Mouse (Mus musculus) ES-CJ7 (cell line): Measurements from ENCODE around the gene Agpat4.
A peak's percentile ranks its signal among the peaks of the same experiment; 100 is the strongest.
"Not testable (repeated sequence)": the region's sequence is repeated elsewhere in the genome, so short reads cannot be mapped to it uniquely, and the experiment has no call there.

Experiments
- DNase-seq: peaks from one replicate; pipeline ENCODE4 v3.0.0; 2011; ENCODE audit warnings: low read depth, low spot score

Agpat4 gene

GRCm38 (mm10) chr17:12122262-12122661, 3.8 kb downstream of the Agpat4 start:
- not testable (repeated sequence) for DNase-seq

DNA sequence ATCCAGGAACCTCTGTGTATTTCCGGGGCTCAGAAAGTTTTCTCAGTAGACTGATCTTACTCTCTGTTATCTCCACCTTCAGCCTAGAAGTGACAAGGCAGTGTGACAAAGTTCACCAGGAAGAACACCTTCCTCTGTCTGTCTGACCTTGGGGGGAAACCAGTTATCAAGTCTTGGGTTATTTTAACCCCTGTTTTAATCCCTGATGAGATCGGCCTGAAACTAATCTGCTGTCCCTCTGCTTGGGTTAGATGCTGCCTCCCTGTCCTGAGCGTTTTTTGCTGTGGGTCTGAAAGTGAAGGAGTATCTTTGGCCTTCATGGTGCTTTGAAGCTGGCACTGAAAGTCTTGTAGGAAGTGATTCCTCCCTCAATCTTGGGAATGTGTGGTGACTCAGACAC, 4.7 kb downstream of the Agpat4 start:
- no peak for DNase-seq

DNA sequence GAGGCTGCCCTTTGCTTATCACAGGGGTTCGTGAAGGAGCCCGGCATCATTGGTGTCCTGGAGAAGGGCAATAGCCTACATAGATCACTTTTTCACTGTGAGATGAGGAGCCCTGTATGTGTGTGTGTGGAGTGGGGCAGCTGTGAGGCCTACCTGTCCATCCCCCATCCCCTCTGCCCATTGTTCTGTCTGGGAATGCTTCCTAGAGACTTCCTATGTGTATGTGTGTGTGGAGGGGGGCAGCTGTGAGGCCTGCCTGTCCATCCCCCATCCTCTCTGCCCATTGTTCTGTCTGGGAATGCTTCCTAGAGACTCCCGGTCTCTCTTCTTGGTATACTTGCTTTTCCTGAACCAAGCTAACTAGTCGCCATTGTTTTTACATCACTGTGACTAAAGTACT, 8.6 kb downstream of the Agpat4 start:
- no peak for DNase-seq

DNA sequence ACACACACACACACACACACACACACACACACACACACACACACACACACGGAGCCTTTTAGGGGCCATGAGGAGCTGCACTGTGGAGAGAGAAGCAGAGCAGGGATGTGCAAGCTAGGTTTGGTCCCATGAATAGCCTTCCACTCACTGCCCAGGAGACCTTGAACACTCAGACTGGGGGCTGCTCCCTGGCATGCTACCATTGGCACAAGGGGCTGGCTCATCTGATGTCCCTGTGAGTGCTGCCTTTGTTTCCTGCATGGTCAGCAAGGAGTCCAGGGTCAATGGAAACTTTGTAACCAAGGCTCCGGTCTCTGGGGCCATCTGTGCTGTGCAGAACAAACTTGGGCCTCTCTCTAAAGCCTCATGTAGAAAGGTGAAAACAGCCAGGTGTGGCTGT, 10.5 kb downstream of the Agpat4 start:
- no peak for DNase-seq

DNA sequence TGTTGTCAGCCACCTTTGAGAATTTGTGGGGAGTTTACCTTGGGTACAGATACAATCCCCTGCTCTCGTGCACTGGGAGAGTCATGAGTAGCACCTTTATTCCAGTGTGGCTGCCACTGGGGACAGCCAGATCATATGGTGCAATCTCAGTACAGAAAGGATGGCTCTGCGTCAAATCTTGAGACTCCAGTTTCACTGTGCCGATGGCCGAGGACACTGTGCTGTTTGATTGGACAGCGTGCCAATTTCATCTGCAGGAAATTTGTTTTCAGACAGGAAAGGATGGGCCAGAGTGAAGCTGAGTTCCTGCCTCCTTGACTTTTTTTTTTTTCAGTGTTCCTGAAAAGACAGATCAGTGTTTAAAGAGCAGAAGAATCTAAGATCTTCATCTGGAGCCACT, 12.7 kb downstream of the Agpat4 start:
- no peak for DNase-seq

GRCm38 (mm10) chr17:12131581-12131980, 13.1 kb downstream of the Agpat4 start:
- no peak for DNase-seq

DNA sequence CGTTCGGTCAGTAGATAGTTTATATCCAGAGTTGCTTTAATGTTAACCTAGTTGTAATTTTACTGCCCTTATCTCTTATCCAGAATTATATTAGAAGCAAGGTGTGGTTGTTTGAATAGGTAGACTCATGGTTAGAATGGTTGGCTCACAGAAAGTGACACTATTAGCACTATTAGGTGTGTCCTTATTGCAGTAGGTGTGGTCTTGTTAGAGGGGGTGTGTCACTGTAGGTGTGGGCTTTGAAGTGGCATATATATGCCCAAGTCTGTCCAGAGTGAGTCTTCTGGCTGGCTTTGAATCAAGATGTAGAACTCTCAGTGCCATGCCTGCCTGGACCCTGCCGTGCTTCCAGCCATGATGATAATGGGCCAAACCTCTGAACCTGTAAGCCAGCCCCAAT, 14.4 kb downstream of the Agpat4 start:
- no peak for DNase-seq

DNA sequence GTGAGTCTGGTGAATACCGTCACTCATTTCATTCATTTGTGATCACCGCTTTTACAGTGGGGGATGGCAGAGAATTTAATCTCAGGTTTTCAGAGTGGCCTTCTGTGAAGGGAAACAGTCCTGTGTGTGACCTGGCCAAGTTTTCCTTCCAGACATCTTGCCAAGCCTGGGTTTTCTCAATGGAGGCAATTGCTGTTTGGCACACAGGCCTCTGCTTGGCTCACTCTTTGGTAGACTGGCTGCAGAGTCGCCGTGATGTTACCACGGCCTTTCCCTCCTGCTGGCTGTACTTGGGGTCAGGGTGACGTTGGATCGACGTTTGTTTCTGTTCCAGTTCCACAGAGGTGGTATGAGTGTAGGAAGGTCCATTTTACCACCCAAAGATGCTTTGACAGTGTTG, 15.5 kb downstream of the Agpat4 start:
- DNase-seq, result no peak

GRCm38 (mm10) chr17:12134975-12135633, 16.6 kb downstream of the Agpat4 start:
- no peak for DNase-seq

DNA sequence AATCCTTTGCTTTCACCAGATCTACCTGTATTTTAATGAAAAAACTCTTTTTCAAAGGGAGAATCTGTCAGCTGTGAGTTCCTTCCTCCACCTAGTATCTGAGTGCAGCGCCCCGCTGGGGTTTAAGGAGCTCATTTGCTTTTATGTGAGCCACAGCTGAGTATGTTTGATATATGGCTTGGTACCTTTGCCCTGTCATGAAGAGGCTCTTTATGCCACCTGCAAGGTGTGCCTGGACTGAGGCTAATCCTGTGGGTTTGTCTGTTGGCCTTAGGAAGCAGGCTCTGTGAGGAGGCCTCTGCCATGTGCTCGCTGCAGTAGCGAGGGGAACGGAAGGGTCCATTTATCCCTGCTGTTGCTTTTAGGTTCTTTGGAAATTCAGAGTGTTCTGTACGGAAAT, 19.9 kb downstream of the Agpat4 start:
- no peak for DNase-seq

DNA sequence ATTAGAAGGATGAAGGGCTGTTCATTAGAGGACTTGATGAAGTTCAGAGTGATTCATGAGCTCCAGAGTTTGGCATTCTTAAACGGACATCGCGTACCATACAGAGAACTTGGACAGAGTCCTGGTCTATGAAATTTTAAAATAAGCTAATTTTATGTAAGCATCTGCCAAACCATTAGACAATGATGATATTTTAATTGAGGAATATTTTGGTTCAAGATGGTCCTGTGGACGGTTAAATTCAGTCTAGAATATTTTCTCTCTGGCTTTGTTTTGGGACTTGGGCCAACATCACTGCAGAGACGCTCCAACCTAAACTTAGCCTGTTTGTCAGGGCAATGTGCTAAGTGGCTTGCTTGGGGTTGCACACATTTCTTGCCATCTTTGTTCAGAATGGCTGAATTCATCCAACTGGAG, 25.5 kb downstream of the Agpat4 start:
- no peak for DNase-seq

GRCm38 (mm10) chr17:12146132-12146681, 27.7 kb downstream of the Agpat4 start:
- DNase-seq, result no peak

DNA sequence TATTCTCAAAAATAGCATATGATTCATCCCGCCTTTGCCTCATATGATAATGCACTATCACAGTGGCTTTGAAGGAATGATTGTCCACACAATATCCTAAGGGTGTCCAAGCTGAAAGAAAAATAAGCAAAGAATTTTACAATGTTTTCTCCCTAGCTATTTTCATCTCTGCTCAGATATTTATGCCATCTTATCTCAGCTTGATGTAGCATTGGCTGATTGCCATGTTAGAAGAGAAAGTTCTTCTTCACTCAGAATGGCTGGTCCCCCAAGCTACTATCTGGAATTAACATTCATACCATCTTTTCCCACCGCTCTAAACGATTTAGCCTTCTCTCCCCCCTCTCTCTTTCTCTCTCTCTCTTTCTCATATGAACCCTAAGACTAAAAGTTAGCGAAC, 29.3 kb downstream of the Agpat4 start:
- no peak for DNase-seq

GRCm38 (mm10) chr17:12149232-12149861, 30.8 kb downstream of the Agpat4 start:
- no peak for DNase-seq

DNA sequence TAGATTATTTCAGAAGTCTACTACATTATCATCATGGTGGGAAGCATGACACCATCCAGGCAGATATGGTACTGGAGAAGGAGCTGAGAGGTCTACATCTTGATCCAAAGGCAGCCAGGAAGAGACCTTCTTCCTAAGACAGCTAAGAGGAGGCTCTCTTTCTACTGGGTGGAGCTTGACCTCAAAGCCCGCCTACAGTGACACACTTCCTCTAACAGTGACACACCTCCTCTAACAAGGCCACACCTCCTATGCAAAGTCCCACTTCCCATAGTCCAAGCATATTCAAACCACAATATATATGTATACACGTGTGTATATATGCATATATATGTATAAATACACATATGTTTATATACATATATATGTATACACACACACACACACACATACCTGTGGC, 32.5 kb downstream of the Agpat4 start:
- DNase-seq, result no peak

DNA sequence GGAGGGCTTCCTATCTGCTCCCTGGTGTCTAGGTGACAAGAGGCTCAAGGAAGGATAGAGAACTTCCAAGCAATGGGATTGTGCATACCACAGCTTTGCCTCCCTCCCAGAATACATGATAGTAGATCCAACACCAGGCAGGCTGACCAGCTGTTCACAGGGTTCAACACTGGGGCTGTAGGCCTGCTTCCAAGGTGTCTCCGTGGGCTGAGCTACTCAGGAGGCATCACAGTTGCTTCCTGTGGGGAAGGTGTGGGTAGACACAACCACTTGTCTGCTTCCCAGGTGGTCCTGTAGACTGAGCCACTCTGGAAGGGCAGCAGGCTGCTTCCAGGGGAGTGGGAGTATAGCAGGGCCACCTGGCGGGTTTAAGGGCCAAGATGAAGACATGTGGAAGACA, 35.8 kb downstream of the Agpat4 start:
- DNase-seq, result no peak

- DNase-seq, result no peak
These were observed 36.7 kb downstream of the Agpat4 start for GRCm38 (mm10) chr17:12155236-12155635.

DNA sequence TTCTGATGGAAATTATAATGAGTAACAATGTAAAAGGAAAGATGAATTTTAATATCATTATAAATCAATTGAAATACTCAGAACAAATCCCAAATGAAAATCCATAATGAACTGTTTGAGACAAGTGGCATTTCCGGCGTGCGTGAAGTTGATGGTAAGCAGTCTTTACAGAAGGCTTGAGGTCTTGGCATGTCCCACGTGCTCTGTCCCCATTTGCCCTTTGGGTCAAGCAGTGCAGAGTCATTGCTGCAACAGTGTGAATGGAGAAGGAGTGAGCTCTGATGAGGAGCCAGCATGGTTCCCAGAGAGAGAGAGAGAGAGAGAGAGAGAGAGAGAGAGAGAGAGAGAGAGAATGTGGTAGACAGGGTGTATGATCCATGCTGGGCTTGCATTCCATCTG, 37.4 kb downstream of the Agpat4 start:
- no peak for DNase-seq

DNA sequence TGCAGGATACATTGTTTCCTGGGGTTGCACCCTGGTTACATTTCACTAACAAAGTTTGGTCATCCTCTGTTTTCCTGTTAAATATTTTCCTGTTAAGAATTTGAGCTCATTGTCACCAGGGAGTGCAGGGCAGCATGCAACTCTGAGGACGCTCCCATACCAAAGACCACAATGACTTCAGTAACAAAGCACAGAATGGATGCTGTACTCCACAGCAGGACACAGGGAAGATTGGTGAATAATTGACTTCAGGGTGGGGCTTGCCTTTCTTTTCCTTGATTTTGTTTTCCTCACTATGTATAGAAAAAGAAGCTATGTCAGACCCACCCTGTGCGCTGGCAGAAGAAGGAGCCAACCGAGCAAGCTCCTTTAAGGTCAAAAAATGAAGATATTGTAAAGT, 38.2 kb downstream of the Agpat4 start:
- DNase-seq, result peak; percentile 45

DNA sequence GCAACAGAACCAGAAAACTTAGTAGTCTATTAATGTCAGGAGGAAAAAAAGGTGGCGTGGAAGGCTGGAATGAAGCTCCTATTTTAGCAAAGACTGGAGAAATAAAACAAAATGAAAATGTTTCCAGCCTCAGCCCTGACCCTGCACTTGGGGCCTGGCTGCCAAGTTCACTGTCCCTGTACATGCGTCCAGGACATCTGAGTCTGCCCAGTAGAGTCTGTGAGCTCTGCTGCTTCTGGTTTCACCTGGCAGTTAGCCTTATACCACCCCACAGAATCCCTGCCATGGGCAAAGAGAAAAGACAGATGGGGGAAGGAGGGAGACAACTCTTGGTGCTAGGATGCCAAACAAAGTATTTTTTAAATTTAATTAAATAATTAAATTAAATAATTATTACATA, 38.7 kb downstream of the Agpat4 start:
- DNase-seq, result no peak

- peak; percentile 34 for DNase-seq
These were observed 40.9 kb downstream of the Agpat4 start for GRCm38 (mm10) chr17:12159187-12160060.

GRCm38 (mm10) chr17:12160061-12160421, 41.5 kb downstream of the Agpat4 start:
- no peak for DNase-seq
